Mouse (Mus musculus): ENCODE results near the gene Myo1g. TPM values are rescaled to one million over a fixed set of nuclear protein-coding genes. Genes with fewer than 3 reads are reported as not detected.
"Not testable (repeated sequence)": the region's sequence is repeated elsewhere in the genome, so short reads cannot be mapped to it uniquely, and the experiment has no call there.

Myo1g gene
- polyA plus RNA-seq, 1 experiment from 2014 or later = 1.3 TPM

- ATAC-seq (ENCODE audit: insufficient number of reproducible peaks, insufficient read depth, low FRiP score, low read depth) = 0 out of 2 replicates have a peak, but pooled peaks have one; percentile 0
- no peaks in the 10 kb centered on the region for H3K4me1 ChIP-seq (ENCODE audit: control insufficient read depth, insufficient read depth, low read length)
- WGBS = 15% methylated on average over 10 of the region's 10 CpGs
These were observed 6.8 kb upstream of the Myo1g start for GRCm38 (mm10) chr11:6527256-6528185.

GRCm38 (mm10) chr11:6526526-6527255 is 5.9 kb upstream of the Myo1g start:
- 63% methylated on average over 9 of the region's 16 CpGs for WGBS
- H3K4me1 ChIP-seq (ENCODE audit: control insufficient read depth, insufficient read depth, low read length); H3K27me3 ChIP-seq (ENCODE audit: control insufficient read depth, insufficient read depth, low read length); H3K9me3 ChIP-seq (ENCODE audit: control insufficient read depth, low read depth, low read length); H3K9ac ChIP-seq (replicated peaks; ENCODE audit: low read depth, low read length); ATAC-seq (ENCODE audit: insufficient number of reproducible peaks, insufficient read depth, low FRiP score, low read depth): not testable (repeated sequence)
- peak overlapping the region; percentile 73 for H3K4me3 ChIP-seq (ENCODE audit: low read depth, low read length)
- peak overlapping the region; percentile 86; the same call in 1 of the 2 replicates for H3K27ac ChIP-seq (ENCODE audit: low read length)
- H3K36me3 ChIP-seq (ENCODE audit: control insufficient read depth, insufficient read depth, low read length) = peaks cover 28% of the 10 kb centered on the region
- H3K4me2 ChIP-seq (replicated peaks; ENCODE audit: low read depth, low read length) = peak overlapping the region; percentile 80

More at GRCm38 (mm10) chr11:6527256-6528185, 6.8 kb upstream of the Myo1g start:
- Histone ChIP-seq H3K9ac (replicated peaks; ENCODE audit: low read depth, low read length) (peak overlapping the region; percentile 90), H3K9me3 (ENCODE audit: control insufficient read depth, low read depth, low read length) (no peaks in the 10 kb centered on the region), H3K36me3 (ENCODE audit: control insufficient read depth, insufficient read depth, low read length) (peaks cover 28% of the 10 kb centered on the region), H3K27ac (ENCODE audit: low read length) (peak overlapping the region; percentile 86), H3K4me3 (ENCODE audit: low read depth, low read length) (peak overlapping the region; percentile 73), H3K27me3 (ENCODE audit: control insufficient read depth, insufficient read depth, low read length) (no peaks in the 10 kb centered on the region), H3K4me2 (replicated peaks; ENCODE audit: low read depth, low read length) (peak overlapping the region; percentile 80)

GRCm38 (mm10) chr11:6525241-6525640 is 4.5 kb upstream of the Myo1g start:
- no peaks in the 10 kb centered on the region for H3K27me3 ChIP-seq (ENCODE audit: control insufficient read depth, insufficient read depth, low read length)
- WGBS = 76% methylated on average over 1 of the region's 1 CpGs
- H3K36me3 ChIP-seq (ENCODE audit: control insufficient read depth, insufficient read depth, low read length) = peaks cover 28% of the 10 kb centered on the region

GRCm38 (mm10) chr11:6524880-6525238 is 4.1 kb upstream of the Myo1g start:
- no peaks in the 10 kb centered on the region for H3K27me3 ChIP-seq (ENCODE audit: control insufficient read depth, insufficient read depth, low read length)
- WGBS = 91% methylated on average over 4 of the region's 4 CpGs
- no peaks in the 10 kb centered on the region for H3K9me3 ChIP-seq (ENCODE audit: control insufficient read depth, low read depth, low read length)
- no peak overlapping the region for H3K9ac ChIP-seq (replicated peaks; ENCODE audit: low read depth, low read length)
- H3K27ac ChIP-seq (ENCODE audit: low read length) = no peak overlapping the region
- H3K36me3 ChIP-seq (ENCODE audit: control insufficient read depth, insufficient read depth, low read length) = peaks cover 28% of the 10 kb centered on the region
- H3K4me3 ChIP-seq (ENCODE audit: low read depth, low read length) = no peak overlapping the region
- H3K4me2 ChIP-seq (replicated peaks; ENCODE audit: low read depth, low read length) = no peak overlapping the region
- H3K4me1 ChIP-seq (ENCODE audit: control insufficient read depth, insufficient read depth, low read length) = no peaks in the 10 kb centered on the region
- ATAC-seq (ENCODE audit: insufficient number of reproducible peaks, insufficient read depth, low FRiP score, low read depth) = no peak

More at GRCm38 (mm10) chr11:6525241-6525640, 4.5 kb upstream of the Myo1g start:
- no peak overlapping the region for H3K27ac ChIP-seq (ENCODE audit: low read length)
- H3K4me1 ChIP-seq (ENCODE audit: control insufficient read depth, insufficient read depth, low read length) = no peaks in the 10 kb centered on the region
- H3K4me3 ChIP-seq (ENCODE audit: low read depth, low read length) = no peak overlapping the region
- H3K9ac ChIP-seq (replicated peaks; ENCODE audit: low read depth, low read length) = no peak overlapping the region
- H3K9me3 ChIP-seq (ENCODE audit: control insufficient read depth, low read depth, low read length) = no peaks in the 10 kb centered on the region
- no peak overlapping the region for H3K4me2 ChIP-seq (replicated peaks; ENCODE audit: low read depth, low read length)
- no peak for ATAC-seq (ENCODE audit: insufficient number of reproducible peaks, insufficient read depth, low FRiP score, low read depth)

GRCm38 (mm10) chr11:6524165-6524879 is 3.6 kb upstream of the Myo1g start:
- WGBS = 91% methylated on average over 8 of the region's 8 CpGs
- no peak for ATAC-seq (ENCODE audit: insufficient number of reproducible peaks, insufficient read depth, low FRiP score, low read depth)
- H3K9ac ChIP-seq (replicated peaks; ENCODE audit: low read depth, low read length) = no peak overlapping the region

GRCm38 (mm10) chr11:6523662-6524088 is 2.9 kb upstream of the Myo1g start:
- H3K27me3 ChIP-seq (ENCODE audit: control insufficient read depth, insufficient read depth, low read length) = no peaks in the 10 kb centered on the region
- no peaks in the 10 kb centered on the region for H3K4me1 ChIP-seq (ENCODE audit: control insufficient read depth, insufficient read depth, low read length)
- peaks cover 28% of the 10 kb centered on the region for H3K36me3 ChIP-seq (ENCODE audit: control insufficient read depth, insufficient read depth, low read length)
- ATAC-seq (ENCODE audit: insufficient number of reproducible peaks, insufficient read depth, low FRiP score, low read depth) = no peak
- H3K9ac ChIP-seq (replicated peaks; ENCODE audit: low read depth, low read length) = no peak overlapping the region
- H3K27ac ChIP-seq (ENCODE audit: low read length) = no peak overlapping the region
- no peak overlapping the region for H3K4me3 ChIP-seq (ENCODE audit: low read depth, low read length)
- 53% methylated on average over 1 of the region's 1 CpGs for WGBS
- no peak overlapping the region for H3K4me2 ChIP-seq (replicated peaks; ENCODE audit: low read depth, low read length)
- H3K9me3 ChIP-seq (ENCODE audit: control insufficient read depth, low read depth, low read length) = no peaks in the 10 kb centered on the region

More at GRCm38 (mm10) chr11:6524165-6524879, 3.6 kb upstream of the Myo1g start:
- H3K4me2 ChIP-seq (replicated peaks; ENCODE audit: low read depth, low read length) = no peak overlapping the region
- H3K27ac ChIP-seq (ENCODE audit: low read length) = no peak overlapping the region
- no peak overlapping the region for H3K4me3 ChIP-seq (ENCODE audit: low read depth, low read length)
- no peaks in the 10 kb centered on the region for H3K9me3 ChIP-seq (ENCODE audit: control insufficient read depth, low read depth, low read length)
- no peaks in the 10 kb centered on the region for H3K27me3 ChIP-seq (ENCODE audit: control insufficient read depth, insufficient read depth, low read length)
- H3K36me3 ChIP-seq (ENCODE audit: control insufficient read depth, insufficient read depth, low read length) = peaks cover 28% of the 10 kb centered on the region
- H3K4me1 ChIP-seq (ENCODE audit: control insufficient read depth, insufficient read depth, low read length) = no peaks in the 10 kb centered on the region

GRCm38 (mm10) chr11:6522782-6523525 is 2.2 kb upstream of the Myo1g start:
- no peaks in the 10 kb centered on the region for H3K4me1 ChIP-seq (ENCODE audit: control insufficient read depth, insufficient read depth, low read length)
- H3K27ac ChIP-seq (ENCODE audit: low read length) = no peak overlapping the region
- H3K9ac ChIP-seq (replicated peaks; ENCODE audit: low read depth, low read length) = no peak overlapping the region
- H3K9me3 ChIP-seq (ENCODE audit: control insufficient read depth, low read depth, low read length) = no peaks in the 10 kb centered on the region
- no peak overlapping the region for H3K4me3 ChIP-seq (ENCODE audit: low read depth, low read length)
- H3K4me2 ChIP-seq (replicated peaks; ENCODE audit: low read depth, low read length) = no peak overlapping the region
- H3K36me3 ChIP-seq (ENCODE audit: control insufficient read depth, insufficient read depth, low read length) = peaks cover 28% of the 10 kb centered on the region
- no peak for ATAC-seq (ENCODE audit: insufficient number of reproducible peaks, insufficient read depth, low FRiP score, low read depth)
- H3K27me3 ChIP-seq (ENCODE audit: control insufficient read depth, insufficient read depth, low read length) = no peaks in the 10 kb centered on the region
- WGBS = 71% methylated on average over 9 of the region's 9 CpGs
